In genomic region chr7:31034789-31035188, GRCm38 (mm10) we compare ENCODE assay signal across 10 mouse cellular contexts. TPM values are rescaled to one million over a fixed set of nuclear protein-coding genes. Genes with fewer than 3 reads are reported as not detected.
DNase-seq lines count a peak whose midpoint lies in the region; ATAC-seq and TF ChIP-seq lines count a peak whose summit lies in the region.
"Had no signal": no experiment of that assay in that cellular context is flagged by ENCODE, and none has a peak within 500 bp of the region (broad histone marks: within the 10 kb centered on the region; RNA-seq: fewer than 3 reads in every experiment).

No protein-coding gene starts in this region.

- TF ChIP-seq CTCF in kidney, postnatal 0 days (IDR thresholded peaks at IDR 0.05; ENCODE audit: low read depth), result peak; percentile 33; the same call in 1 of the 2 replicates
- peak; percentile 33 for TF ChIP-seq CTCF in C2C12 (IDR thresholded peaks at IDR 0.05; ENCODE audit: control insufficient read depth, insufficient read depth, insufficient read length)

- H3K27ac ChIP-seq in kidney, postnatal 0 days, result no peak overlapping the region
- H3K27ac ChIP-seq in forebrain, embryonic 13.5 days, result no peak overlapping the region
- H3K27ac ChIP-seq: hindbrain, embryonic 12.5 days; midbrain, embryonic 13.5 days had no signal

- no peaks in the 10 kb centered on the region for H3K79me3 ChIP-seq in C2C12 (ENCODE audit: low read depth)

- H3K4me2 ChIP-seq in kidney, postnatal 0 days (ENCODE audit: low read length), result no peak overlapping the region
- no peak overlapping the region for H3K4me2 ChIP-seq in forebrain, embryonic 13.5 days
- H3K4me2 ChIP-seq: hindbrain, embryonic 12.5 days; midbrain, embryonic 13.5 days had no signal

- DNase-seq in kidney, postnatal 0 days (ENCODE audit: low spot score), result no peak
- DNase-seq in kidney, adult 8-10 months, result no peak
- peak; percentile 78 for DNase-seq in T-cell, adult 2 months (ENCODE audit: low spot score)
- no peak for DNase-seq in gastrocnemius, postnatal 36 days
- DNase-seq in ovary, postnatal 36 days (ENCODE audit: low spot score), result no peak

- H3K4me1 ChIP-seq in kidney, postnatal 0 days (replicated peaks; ENCODE audit: insufficient read depth, low read length), result no peaks in the 10 kb centered on the region
- no peaks in the 10 kb centered on the region for H3K4me1 ChIP-seq in forebrain, embryonic 13.5 days
- H3K4me1 ChIP-seq: hindbrain, embryonic 12.5 days; midbrain, embryonic 13.5 days had no signal

- no peak for ATAC-seq in kidney, postnatal 0 days (replicated peaks; ENCODE audit: low FRiP score, low read depth)
- ATAC-seq in megakaryocyte progenitor cell, adult 5-6 weeks (replicated peaks; ENCODE audit: poor library complexity), result peak; percentile 24; the same call in 1 of the 2 replicates
- no peak for ATAC-seq in forebrain, embryonic 13.5 days
- ATAC-seq: midbrain, embryonic 13.5 days had no signal

- WGBS in kidney, postnatal 0 days, result 75% methylated on average over 11 of the region's 11 CpGs
- WGBS in forebrain, embryonic 13.5 days, result 58% methylated on average over 11 of the region's 11 CpGs

- no peaks in the 10 kb centered on the region for H3K79me2 ChIP-seq in C2C12 (ENCODE audit: control insufficient read depth, insufficient read depth)

- intact Hi-C loops in gastrocnemius, postnatal 36 days (cut with DNase I), result no loop called here

- no peaks in the 10 kb centered on the region for H3K36me3 ChIP-seq in kidney, postnatal 0 days (ENCODE audit: insufficient read depth, low read length)
- no peaks in the 10 kb centered on the region for H3K36me3 ChIP-seq in C2C12 (ENCODE audit: control insufficient read depth, insufficient read depth)
- no peaks in the 10 kb centered on the region for H3K36me3 ChIP-seq in forebrain, embryonic 13.5 days (ENCODE audit: poor library complexity, severe bottlenecking)
- H3K36me3 ChIP-seq: hindbrain, embryonic 12.5 days; midbrain, embryonic 13.5 days had no signal

- no peak overlapping the region for H3K4me3 ChIP-seq in kidney, postnatal 0 days (replicated peaks; ENCODE audit: low read depth, low read length)
- no peak overlapping the region for H3K4me3 ChIP-seq in C2C12 (ENCODE audit: insufficient read depth, poor library complexity, severe bottlenecking)
- H3K4me3 ChIP-seq in forebrain, embryonic 13.5 days, result no peak overlapping the region
- H3K4me3 ChIP-seq: hindbrain, embryonic 12.5 days; midbrain, embryonic 13.5 days had no signal

- no peaks in the 10 kb centered on the region for H3K27me3 ChIP-seq in kidney, postnatal 0 days (ENCODE audit: insufficient read depth, low read length)
- H3K27me3 ChIP-seq in C2C12 (ENCODE audit: control insufficient read depth, insufficient read depth, insufficient read length), result no peaks in the 10 kb centered on the region
- H3K27me3 ChIP-seq in forebrain, embryonic 13.5 days, result peaks cover 5% of the 10 kb centered on the region; the same call in 1 of the 2 replicates
- H3K27me3 ChIP-seq: hindbrain, embryonic 12.5 days had no signal

- no peaks in the 10 kb centered on the region for H3K9me3 ChIP-seq in kidney, postnatal 0 days (replicated peaks; ENCODE audit: low read length)
- no peaks in the 10 kb centered on the region for H3K9me3 ChIP-seq in forebrain, embryonic 13.5 days (replicated peaks)
- H3K9me3 ChIP-seq: hindbrain, embryonic 12.5 days; midbrain, embryonic 13.5 days had no signal

- H3ac ChIP-seq in C2C12 (ENCODE audit: control insufficient read depth, insufficient read length, low read depth), result no peak overlapping the region

- no peak overlapping the region for H3K9ac ChIP-seq in kidney, postnatal 0 days (ENCODE audit: low read depth, low read length)
- H3K9ac ChIP-seq in forebrain, embryonic 13.5 days, result no peak overlapping the region
- H3K9ac ChIP-seq: hindbrain, embryonic 12.5 days; midbrain, embryonic 13.5 days had no signal

TF ChIP-seq in C2C12, 6 proteins besides CTCF, POLR2A, EP300 and RAD21:
- no peak for TF ChIP-seq CEBPB (IDR thresholded peaks at IDR 0.05; ENCODE audit: low read depth)
- TF ChIP-seq MYOD1 (IDR thresholded peaks at IDR 0.05; ENCODE audit: control insufficient read depth, insufficient read length, low read depth), result no peak
- TF ChIP-seq USF1 (IDR thresholded peaks at IDR 0.05; ENCODE audit: low read depth), result peak; percentile 12
- TF ChIP-seq FOSL1 (IDR thresholded peaks at IDR 0.05; ENCODE audit: insufficient read depth, low read length, poor library complexity, severe bottlenecking), result no peak
- no peak for TF ChIP-seq MYOG (IDR thresholded peaks at IDR 0.05; ENCODE audit: control insufficient read depth, extremely low read depth, insufficient read length)
- TF ChIP-seq MAX (IDR thresholded peaks at IDR 0.05), result no peak

RNA-seq across cellular contexts. Expression of gene Fxyd5, which starts 7.5 kb away (rescaled TPM):
- polyA plus RNA-seq in kidney, postnatal 0 days (2015; fragmentation: Nextera tagmentation; extraction: Ambion mirVana), result 31.5 and 35.9 TPM in 2 replicates
- polyA plus RNA-seq in C2C12 (2012; fragmentation: generic; extraction: Trizol), result 103 TPM
- total RNA-seq in megakaryocyte progenitor cell, adult 5-6 weeks (2015), result 389 and 471 TPM in 2 replicates
- 244 and 257 TPM in 2 replicates for total RNA-seq in megakaryocyte progenitor cell, adult 5-6 weeks (2017)
- total RNA-seq in gastrocnemius, postnatal 36 days (2021), result 10 to 100 TPM in 1 of 2 experiments, 1 to 10 TPM in 1; 9.6 to 11.3 TPM
- polyA plus RNA-seq in forebrain, embryonic 13.5 days (2015; fragmentation: Nextera tagmentation; extraction: Ambion mirVana), result 11.5 and 12.2 TPM in 2 replicates

RNA-seq across cellular contexts. Expression of gene Fxyd7, which starts 16.5 kb away (rescaled TPM):
- 6.1 and 8.5 TPM in 2 replicates for polyA plus RNA-seq in kidney, postnatal 0 days (2015; fragmentation: Nextera tagmentation; extraction: Ambion mirVana)
- polyA plus RNA-seq in C2C12 (2012; fragmentation: generic; extraction: Trizol), result not detected
- not detected in 2 replicates for total RNA-seq in megakaryocyte progenitor cell, adult 5-6 weeks (2015)
- not detected in 2 replicates for total RNA-seq in megakaryocyte progenitor cell, adult 5-6 weeks (2017)
- total RNA-seq in gastrocnemius, postnatal 36 days (2021), result 1 to 10 TPM; 1.7 to 1.8 TPM
- 19.8 and 33.0 TPM in 2 replicates for polyA plus RNA-seq in forebrain, embryonic 13.5 days (2015; fragmentation: Nextera tagmentation; extraction: Ambion mirVana)

RNA-seq across cellular contexts. Expression of gene Fxyd1, which starts 22.2 kb away (rescaled TPM):
- 62.0 and 76.3 TPM in 2 replicates for polyA plus RNA-seq in kidney, postnatal 0 days (2015; fragmentation: Nextera tagmentation; extraction: Ambion mirVana)
- polyA plus RNA-seq in C2C12 (2012; fragmentation: generic; extraction: Trizol), result 0.55 TPM
- total RNA-seq in megakaryocyte progenitor cell, adult 5-6 weeks (2015), result not detected in 2 replicates
- not detected in 2 replicates for total RNA-seq in megakaryocyte progenitor cell, adult 5-6 weeks (2017)
- 1,000 to 10,000 TPM in 1 of 2 experiments, 100 to 1,000 TPM in 1; 991 to 1,156 TPM for total RNA-seq in gastrocnemius, postnatal 36 days (2021)
- 2.5 and 3.9 TPM in 2 replicates for polyA plus RNA-seq in forebrain, embryonic 13.5 days (2015; fragmentation: Nextera tagmentation; extraction: Ambion mirVana)

RNA-seq across cellular contexts. Expression of gene Lgi4, which starts 24.4 kb away (rescaled TPM):
- polyA plus RNA-seq in kidney, postnatal 0 days (2015; fragmentation: Nextera tagmentation; extraction: Ambion mirVana), result 0.24 and 0.34 TPM in 2 replicates
- 0.02 TPM for polyA plus RNA-seq in C2C12 (2012; fragmentation: generic; extraction: Trizol)
- total RNA-seq in megakaryocyte progenitor cell, adult 5-6 weeks (2015), result 0.57 TPM in 1 of 2 replicates, not detected in the other
- total RNA-seq in megakaryocyte progenitor cell, adult 5-6 weeks (2017), result 0.10 TPM in 1 of 2 replicates, not detected in the other
- total RNA-seq in gastrocnemius, postnatal 36 days (2021), result 1 to 10 TPM; 2.5 to 4.4 TPM
- polyA plus RNA-seq in forebrain, embryonic 13.5 days (2015; fragmentation: Nextera tagmentation; extraction: Ambion mirVana), result 0.19 and 0.26 TPM in 2 replicates

RNA-seq across cellular contexts. Expression of gene Fxyd3, which starts 41.7 kb away (rescaled TPM):
- polyA plus RNA-seq in kidney, postnatal 0 days (2015; fragmentation: Nextera tagmentation; extraction: Ambion mirVana), result 16.9 and 22.5 TPM in 2 replicates
- polyA plus RNA-seq in C2C12 (2012; fragmentation: generic; extraction: Trizol), result 0.04 TPM
- not detected in 2 replicates for total RNA-seq in megakaryocyte progenitor cell, adult 5-6 weeks (2015)
- total RNA-seq in megakaryocyte progenitor cell, adult 5-6 weeks (2017), result not detected in 2 replicates
- under 1 TPM; 0.77 to 0.96 TPM for total RNA-seq in gastrocnemius, postnatal 36 days (2021)
- polyA plus RNA-seq in forebrain, embryonic 13.5 days (2015; fragmentation: Nextera tagmentation; extraction: Ambion mirVana), result 0.08 TPM in 1 of 2 replicates, not detected in the other

Comparison
In these comparisons a context has a peak if more than half of its experiments do, and no peak if none do; other contexts are left out.
1. RNA of gene Fxyd1, which starts 22.2 kb away (polyA plus RNA-seq): 62.0 to 76.3 TPM in kidney, postnatal 0 days; 2.5 to 3.9 TPM in forebrain, embryonic 13.5 days and 0.55 TPM in C2C12 (single experiment); every median in the first group is over 10 times any median in the second.